In the genomic region with DNA sequence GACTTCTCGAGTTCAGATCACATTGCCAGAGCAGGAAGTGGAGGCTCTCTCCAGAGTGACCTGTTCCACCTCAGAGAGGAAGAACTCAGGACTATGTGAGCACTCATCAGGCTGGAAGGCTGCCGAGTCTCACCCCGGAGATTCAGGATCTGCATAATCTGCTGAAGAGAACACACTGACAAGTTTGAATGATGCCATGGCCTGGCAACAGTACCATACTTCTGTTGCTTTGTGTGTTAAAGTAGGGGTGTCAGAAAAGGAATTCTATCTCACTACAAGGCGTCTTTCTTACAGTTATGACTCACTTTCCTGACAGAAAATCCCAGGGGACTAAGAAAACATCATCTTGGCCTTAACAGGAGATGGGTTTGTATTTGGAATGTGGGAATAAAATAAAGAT, we compare ENCODE assay signal across 23 mouse cellular contexts.
A peak's percentile ranks its signal among the peaks of the same experiment; 100 is the strongest.
DNase-seq lines count a peak whose midpoint lies in the region; ATAC-seq lines count a peak whose summit lies in the region.
"Had no signal": no experiment of that assay in that cellular context is flagged by ENCODE, and none has a peak within 500 bp of the region (broad histone marks: within the 10 kb centered on the region; RNA-seq: fewer than 3 reads in every experiment).

No protein-coding gene starts in this region.

- DNase-seq in cerebellum, postnatal 14 days = peak; percentile 32 to 36
- DNase-seq in cerebellum, postnatal 4 days (ENCODE audit: low spot score in 2 of 2) = no peak
- peak; percentile 19 for DNase-seq in midbrain, embryonic 11.5 days (ENCODE audit: low spot score, missing footprints)
- peak; percentile 27 for DNase-seq in brain, adult 2 months (ENCODE audit: low read depth, low spot score)
- DNase-seq in embryo, embryonic 10 days (ENCODE audit: low spot score) = no peak
- DNase-seq in testis, postnatal 10 days (ENCODE audit: low spot score) = no peak
- DNase-seq: adrenal gland, postnatal 14 days; cerebellum, adult 18-20 months; cerebellum, postnatal 25 days; gastrocnemius, postnatal 10 days had no signal

- no peak overlapping the region for H3K27ac ChIP-seq in midbrain, embryonic 11.5 days (ENCODE audit: low read depth, low read length)
- no peak overlapping the region for H3K27ac ChIP-seq in midbrain, embryonic 16.5 days (ENCODE audit: low read length)
- H3K27ac ChIP-seq: embryonic facial prominence, embryonic 10.5 days; forebrain, embryonic 10.5 days; hindbrain, embryonic 12.5 days had no signal

- ATAC-seq in midbrain, embryonic 11.5 days (ENCODE audit: low FRiP score) = no peak
- ATAC-seq in midbrain, embryonic 16.5 days = no peak
- ATAC-seq: activated CD4-positive, CD25-positive, alpha-beta regulatory T cell, adult 4 months; CD4-positive, CD25-positive, alpha-beta regulatory T cell, adult 4 months; forebrain, embryonic 14.5 days; hindbrain, embryonic 16.5 days; inflammation-experienced regulatory T-cells, adult 6 months; intestine, postnatal 0 days had no signal

- H3K36me3 ChIP-seq in midbrain, embryonic 11.5 days (ENCODE audit: control insufficient read depth, insufficient read depth, low read length) = no peaks in the 10 kb centered on the region
- no peaks in the 10 kb centered on the region for H3K36me3 ChIP-seq in midbrain, embryonic 16.5 days (ENCODE audit: control insufficient read depth, insufficient read depth, low read length)
- H3K36me3 ChIP-seq: embryonic facial prominence, embryonic 10.5 days; forebrain, embryonic 10.5 days; G1E; heart, embryonic 12.5 days; hindbrain, embryonic 12.5 days had no signal

- 86% methylated on average over 4 of the region's 4 CpGs for WGBS in midbrain, embryonic 11.5 days
- WGBS in midbrain, embryonic 16.5 days = 83% methylated on average over 4 of the region's 4 CpGs

- H3K4me2 ChIP-seq in midbrain, embryonic 11.5 days = no peak overlapping the region
- no peak overlapping the region for H3K4me2 ChIP-seq in midbrain, embryonic 16.5 days (ENCODE audit: low read length)
- H3K4me2 ChIP-seq: heart, embryonic 12.5 days; hindbrain, embryonic 12.5 days had no signal

- H3K9ac ChIP-seq in midbrain, embryonic 11.5 days (ENCODE audit: low read length) = no peak overlapping the region
- no peak overlapping the region for H3K9ac ChIP-seq in midbrain, embryonic 16.5 days (ENCODE audit: low read depth, low read length)
- H3K9ac ChIP-seq: heart, embryonic 12.5 days; hindbrain, embryonic 12.5 days had no signal

- H3K27me3 ChIP-seq in midbrain, embryonic 11.5 days (ENCODE audit: control insufficient read depth, insufficient read depth, low read length) = no peaks in the 10 kb centered on the region
- no peaks in the 10 kb centered on the region for H3K27me3 ChIP-seq in midbrain, embryonic 16.5 days (ENCODE audit: control insufficient read depth, insufficient read depth, low read depth, low read length)
- H3K27me3 ChIP-seq: heart, embryonic 12.5 days; hindbrain, embryonic 12.5 days had no signal

- no peaks in the 10 kb centered on the region for H3K9me3 ChIP-seq in midbrain, embryonic 11.5 days (ENCODE audit: control insufficient read depth, low read length)
- H3K9me3 ChIP-seq in midbrain, embryonic 16.5 days (replicated peaks; ENCODE audit: control insufficient read depth, low read length, poor library complexity, severe bottlenecking) = no peaks in the 10 kb centered on the region
- H3K9me3 ChIP-seq: embryonic facial prominence, embryonic 10.5 days; forebrain, embryonic 10.5 days; G1E; heart, embryonic 12.5 days; hindbrain, embryonic 12.5 days had no signal

- no peak overlapping the region for H3K4me3 ChIP-seq in midbrain, embryonic 11.5 days (ENCODE audit: low read depth, low read length)
- no peak overlapping the region for H3K4me3 ChIP-seq in midbrain, embryonic 16.5 days (ENCODE audit: low read depth, low read length)
- H3K4me3 ChIP-seq: embryonic facial prominence, embryonic 10.5 days; erythroblast, embryonic 14.5 days; forebrain, embryonic 10.5 days; heart, embryonic 12.5 days; hindbrain, embryonic 12.5 days had no signal

- no peaks in the 10 kb centered on the region for H3K4me1 ChIP-seq in midbrain, embryonic 11.5 days (ENCODE audit: control insufficient read depth, insufficient read depth, low read length)
- H3K4me1 ChIP-seq in midbrain, embryonic 16.5 days (ENCODE audit: control insufficient read depth, insufficient read depth, low read length) = no peaks in the 10 kb centered on the region
- H3K4me1 ChIP-seq: embryonic facial prominence, embryonic 10.5 days; heart, embryonic 12.5 days; hindbrain, embryonic 12.5 days had no signal

Comparison
In these comparisons a context has a peak if more than half of its experiments do, and no peak if none do; other contexts are left out.
1. DNase-seq: peak in cerebellum, postnatal 14 days (2 of 2), midbrain, embryonic 11.5 days (single experiment) and brain, adult 2 months (single experiment); none in cerebellum, postnatal 4 days (0 of 2), embryo, embryonic 10 days (single experiment) and testis, postnatal 10 days (single experiment).